ENCODE assay signal across 7 mouse cellular contexts in the genomic region with DNA sequence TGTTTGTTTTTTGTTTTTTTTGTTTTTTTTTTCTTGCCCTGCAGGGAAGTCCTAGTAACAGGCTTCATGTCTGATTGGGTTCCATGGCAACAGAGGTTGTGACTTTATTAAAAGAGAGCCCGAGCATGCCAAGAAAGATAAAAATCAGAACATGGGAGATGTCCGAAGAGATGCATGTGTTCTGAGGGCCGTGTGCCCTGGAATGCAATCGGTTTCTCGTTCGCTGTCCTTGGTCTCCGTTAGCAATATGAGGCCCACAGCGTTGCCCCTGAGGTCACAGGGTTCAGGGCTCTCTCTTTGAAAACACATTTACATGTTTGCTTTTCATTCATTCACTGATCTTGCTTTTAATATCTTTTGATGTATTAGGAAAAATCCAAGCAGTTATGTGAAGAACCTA.
DNase-seq lines count a peak whose midpoint lies in the region; ATAC-seq and TF ChIP-seq lines count a peak whose summit lies in the region.

No protein-coding gene starts in this region.

- H3K4me2 ChIP-seq in lung, embryonic 14.5 days: peak overlapping the region; percentile 59; the same call in 1 of the 2 replicates
- peak overlapping the region; percentile 47; the same call in 1 of the 2 replicates for H3K4me2 ChIP-seq in limb, embryonic 15.5 days
- peak overlapping the region; percentile 47 for H3K4me2 ChIP-seq in stomach, embryonic 15.5 days

- 27% methylated on average over 8 of the region's 8 CpGs for WGBS in lung, embryonic 14.5 days
- 19% methylated on average over 8 of the region's 8 CpGs for WGBS in forebrain, embryonic 10.5 days
- WGBS in limb, embryonic 15.5 days: 23% methylated on average over 8 of the region's 8 CpGs
- WGBS in stomach, embryonic 15.5 days: 23% methylated on average over 8 of the region's 8 CpGs

- peaks cover 15% of the 10 kb centered on the region for H3K4me1 ChIP-seq in lung, embryonic 14.5 days (ENCODE audit: insufficient read depth)
- peaks cover 37% of the 10 kb centered on the region for H3K4me1 ChIP-seq in forebrain, embryonic 10.5 days
- peaks cover 23% of the 10 kb centered on the region for H3K4me1 ChIP-seq in limb, embryonic 15.5 days
- H3K4me1 ChIP-seq in stomach, embryonic 15.5 days: peaks cover 17% of the 10 kb centered on the region

- peaks cover 6% of the 10 kb centered on the region; the same call in 1 of the 2 replicates for H3K9me3 ChIP-seq in lung, embryonic 14.5 days (ENCODE audit: low read depth, low read length)
- peaks cover 8% of the 10 kb centered on the region for H3K9me3 ChIP-seq in forebrain, embryonic 10.5 days
- no peaks in the 10 kb centered on the region for H3K9me3 ChIP-seq in limb, embryonic 15.5 days
- no peaks in the 10 kb centered on the region for H3K9me3 ChIP-seq in stomach, embryonic 15.5 days

- no peak overlapping the region for H3K4me3 ChIP-seq in lung, embryonic 14.5 days (ENCODE audit: low read depth, low read length)
- H3K4me3 ChIP-seq in forebrain, embryonic 10.5 days: no peak overlapping the region
- no peak overlapping the region for H3K4me3 ChIP-seq in limb, embryonic 15.5 days
- no peak overlapping the region for H3K4me3 ChIP-seq in stomach, embryonic 15.5 days (replicated peaks)

- H3K27ac ChIP-seq in lung, embryonic 14.5 days (ENCODE audit: low read depth): no peak overlapping the region
- 0 out of 2 replicates have a peak overlapping the region, but pooled peaks have one; percentile 79 for H3K27ac ChIP-seq in forebrain, embryonic 10.5 days
- H3K27ac ChIP-seq in limb, embryonic 15.5 days: peak overlapping the region; percentile 67
- peak overlapping the region; percentile 49; the same call in 1 of the 2 replicates for H3K27ac ChIP-seq in stomach, embryonic 15.5 days

- TF ChIP-seq CTCF in lung, embryonic 14.5 days (IDR thresholded peaks at IDR 0.05; ENCODE audit: low read depth): no peak

- H3K9ac ChIP-seq in lung, embryonic 14.5 days: 0 out of 2 replicates have a peak overlapping the region, but pooled peaks have one; percentile 49
- no peak overlapping the region for H3K9ac ChIP-seq in limb, embryonic 15.5 days
- no peak overlapping the region for H3K9ac ChIP-seq in stomach, embryonic 15.5 days

- H3K36me3 ChIP-seq in lung, embryonic 14.5 days (ENCODE audit: insufficient read depth): no peaks in the 10 kb centered on the region
- no peaks in the 10 kb centered on the region for H3K36me3 ChIP-seq in forebrain, embryonic 10.5 days (replicated peaks)
- no peaks in the 10 kb centered on the region for H3K36me3 ChIP-seq in limb, embryonic 15.5 days
- H3K36me3 ChIP-seq in stomach, embryonic 15.5 days: no peaks in the 10 kb centered on the region

- DNase-seq in lung, embryonic 14.5 days: no peak
- DNase-seq in lung, postnatal 10 days: no peak
- no peak for DNase-seq in forebrain, embryonic 10.5 days (ENCODE audit: extremely low spot score, low spot score)
- no peak for DNase-seq in thymus, postnatal 14 days
- DNase-seq in adrenal gland, postnatal 36 days: no peak

- H3K27me3 ChIP-seq in lung, embryonic 14.5 days (ENCODE audit: insufficient read depth, low read length): no peaks in the 10 kb centered on the region
- no peaks in the 10 kb centered on the region for H3K27me3 ChIP-seq in forebrain, embryonic 10.5 days (ENCODE audit: poor library complexity, severe bottlenecking)
- no peaks in the 10 kb centered on the region for H3K27me3 ChIP-seq in limb, embryonic 15.5 days
- no peaks in the 10 kb centered on the region for H3K27me3 ChIP-seq in stomach, embryonic 15.5 days (replicated peaks)

- ATAC-seq in lung, embryonic 14.5 days (ENCODE audit: insufficient read depth): no peak
- no peak for ATAC-seq in limb, embryonic 15.5 days (ENCODE audit: insufficient number of reproducible peaks, low FRiP score, low TSS enrichment, low read depth)
- no peak for ATAC-seq in stomach, embryonic 15.5 days (ENCODE audit: insufficient read depth, low FRiP score, low read depth)
